Mouse (Mus musculus): ENCODE results near the gene Wdr61.

Wdr61 gene

GRCm38 (mm10) chr9:54673887-54674286, 60.4 kb downstream of the Wdr61 start:
- no peak for DNase-seq

GRCm38 (mm10) chr9:54671962-54672361, 62.4 kb downstream of the Wdr61 start:
- no peak for DNase-seq

GRCm38 (mm10) chr9:54668455-54668854, 65.9 kb downstream of the Wdr61 start:
- DNase-seq = no peak

GRCm38 (mm10) chr9:54666116-54666515, 68.2 kb downstream of the Wdr61 start:
- DNase-seq = no peak
